Mouse (Mus musculus) hindbrain, embryonic 12.5 days (tissue): ENCODE measurements around the gene Nkain4. TPM values are rescaled to one million over a fixed set of nuclear protein-coding genes. Genes with fewer than 3 reads are reported as not detected.

Source experiments
- ATAC-seq: fragments of 200-750 bp; cut with Nextera tagmentation; 2 replicates; pipeline ENCODE4 v1.8.0; 2017; ENCODE audit warnings: moderate TSS enrichment; ENCODE audit not compliant: low FRiP score
- H3K27ac ChIP-seq: fragments of 300-500 bp; sonication (generic); 2 replicates; pipeline ENCODE4 v1.5.1; 2016; ENCODE audit warnings: mild to moderate bottlenecking
- H3K27me3 ChIP-seq: fragments of 300-500 bp; sonication (generic); 2 replicates; pipeline ENCODE4 v1.6.1; 2016; ENCODE audit warnings: mild to moderate bottlenecking
- H3K36me3 ChIP-seq: fragments of 300-500 bp; sonication (generic); 2 replicates; pipeline ENCODE4 v1.6.1; 2016; ENCODE audit warnings: mild to moderate bottlenecking
- H3K4me1 ChIP-seq: fragments of 300-500 bp; sonication (generic); 2 replicates; pipeline ENCODE4 v1.6.1; 2016
- H3K4me2 ChIP-seq: fragments of 300-500 bp; sonication (generic); replicated peaks from 2 replicates; pipeline ENCODE4 v1.6.1; 2016; ENCODE audit warnings: mild to moderate bottlenecking
- H3K4me3 ChIP-seq: fragments of 300-500 bp; sonication (generic); 2 replicates; pipeline ENCODE4 v1.5.1; 2016; ENCODE audit warnings: mild to moderate bottlenecking
- H3K9ac ChIP-seq: fragments of 300-500 bp; sonication (generic); 2 replicates; pipeline ENCODE4 v1.6.1; 2016; ENCODE audit warnings: mild to moderate bottlenecking, moderate library complexity
- H3K9me3 ChIP-seq: fragments of 300-500 bp; sonication (generic); replicated peaks from 2 replicates; pipeline ENCODE4 v1.6.1; 2016; ENCODE audit warnings: mild to moderate bottlenecking
- WGBS: fragments of 180-500 bp; shearing (Covaris S2); methylation state at CpG from one replicate; pipeline ENCODE4 v1.1.7; 2016; 5-methylcytosine and 5-hydroxymethylcytosine counted together
- polyA plus RNA-seq: library from polyadenylated mRNA; unstranded; fragments of >200 nt; fragmentation: Nextera tagmentation; extraction: Ambion mirVana; gene quantifications from 2 replicates; pipeline ENCODE4 v1.2.1, GENCODE M21; 2016

Gene Nkain4
- polyA plus RNA-seq, 1 experiment from 2014 or later: 81.2 TPM

DNA sequence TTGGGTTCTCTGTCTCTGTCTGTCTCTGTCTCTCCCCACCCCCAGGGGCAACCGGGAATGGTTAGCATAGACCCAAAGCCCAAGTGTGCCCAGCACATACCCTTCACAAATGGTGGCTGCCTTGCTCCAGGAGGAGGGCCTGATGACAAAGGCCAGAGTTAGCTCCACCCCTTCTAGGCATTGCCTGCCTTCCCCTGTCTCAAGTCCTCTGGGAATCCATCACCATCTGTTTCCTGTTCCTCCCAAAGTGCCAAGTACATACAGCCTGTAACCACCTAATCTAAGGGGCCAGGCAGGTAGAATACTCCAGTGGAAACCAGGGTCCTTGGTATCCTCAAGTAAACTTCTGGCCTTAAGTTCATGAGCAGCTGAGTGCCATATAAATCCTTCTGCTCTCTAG, 22.1 kb downstream of the Nkain4 start:
- no peaks in the 10 kb centered on the region for H3K9me3 ChIP-seq
- H3K36me3 ChIP-seq: peaks cover 12% of the 10 kb centered on the region; the same call in 1 of the 2 replicates
- no peaks in the 10 kb centered on the region for H3K27me3 ChIP-seq
- H3K4me1 ChIP-seq: peaks cover 17% of the 10 kb centered on the region
- WGBS: 81% methylated on average over 1 of the region's 1 CpGs
- H3K4me2 ChIP-seq: no peak overlapping the region
- no peak overlapping the region for H3K9ac ChIP-seq
- no peak overlapping the region for H3K4me3 ChIP-seq
- ATAC-seq: no peak
- no peak overlapping the region for H3K27ac ChIP-seq

DNA sequence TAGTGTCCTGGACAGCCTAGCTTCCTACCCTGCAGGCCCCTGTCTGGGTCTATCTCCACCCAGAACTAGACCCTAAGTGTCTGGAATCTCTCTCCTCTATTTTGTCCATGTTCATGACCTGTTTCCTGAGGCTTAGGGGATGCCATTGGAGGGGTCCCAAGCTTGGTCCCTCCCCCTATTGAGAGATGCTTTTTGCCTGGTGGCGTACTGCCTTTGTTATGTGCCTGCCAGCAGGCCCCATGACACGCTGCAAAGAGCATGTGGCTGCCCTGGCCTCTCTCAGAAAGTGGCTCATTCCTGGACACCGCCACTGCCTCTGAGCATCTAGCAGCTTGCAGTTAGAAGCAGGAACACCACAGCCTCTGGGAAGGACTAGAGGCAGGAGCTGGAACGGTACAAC, 25.8 kb downstream of the Nkain4 start, which contains the start of gene Birc7:
Gene Birc7, plus strand, starts transcription at position 301 of the 400 bp plus-strand sequence.
- Histone ChIP-seq H3K9ac (0 out of 2 replicates have a peak within 1 kb of the TSS, but pooled peaks have one; percentile 19), H3K4me2 (no peak within 1 kb of the TSS), H3K4me3 (no peak within 1 kb of the TSS), H3K27me3 (no peaks in the 10 kb centered on the region), H3K4me1 (peaks cover 13% of the 10 kb centered on the region), H3K9me3 (no peaks in the 10 kb centered on the region), H3K36me3 (no peaks in the 10 kb centered on the region), H3K27ac (0 out of 2 replicates have a peak within 1 kb of the TSS, but pooled peaks have one; percentile 4)
- 45% methylated on average over 4 of the region's 4 CpGs for WGBS
- ATAC-seq: no peak

DNA sequence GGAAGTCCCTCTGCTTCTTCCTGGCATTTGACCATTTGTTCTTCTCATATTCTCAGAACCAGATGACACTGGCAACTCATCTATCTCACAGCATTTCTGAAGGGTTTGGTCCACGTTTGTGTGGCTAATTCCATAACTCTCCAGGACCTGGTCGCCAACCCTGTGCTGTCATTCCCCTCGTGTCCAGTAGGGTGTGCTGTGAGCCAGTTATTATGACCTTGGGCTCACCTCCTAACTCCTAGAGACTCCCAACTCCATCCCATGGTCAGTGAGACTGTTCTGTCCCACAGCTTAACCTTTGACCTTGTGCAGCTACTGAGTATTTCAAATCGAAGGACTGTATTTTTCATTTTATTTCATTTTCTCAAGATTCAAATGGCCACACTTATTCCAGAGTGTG, 29.3 kb downstream of the Nkain4 start:
- no peaks in the 10 kb centered on the region for H3K27me3 ChIP-seq
- no peak overlapping the region for H3K27ac ChIP-seq
- H3K4me2 ChIP-seq: no peak overlapping the region
- no peaks in the 10 kb centered on the region for H3K36me3 ChIP-seq
- H3K4me3 ChIP-seq: no peak overlapping the region
- no peak overlapping the region for H3K9ac ChIP-seq
- WGBS: 9% methylated on average over 4 of the region's 4 CpGs
- no peaks in the 10 kb centered on the region for H3K9me3 ChIP-seq
- peaks cover 11% of the 10 kb centered on the region for H3K4me1 ChIP-seq
- no peak for ATAC-seq

DNA sequence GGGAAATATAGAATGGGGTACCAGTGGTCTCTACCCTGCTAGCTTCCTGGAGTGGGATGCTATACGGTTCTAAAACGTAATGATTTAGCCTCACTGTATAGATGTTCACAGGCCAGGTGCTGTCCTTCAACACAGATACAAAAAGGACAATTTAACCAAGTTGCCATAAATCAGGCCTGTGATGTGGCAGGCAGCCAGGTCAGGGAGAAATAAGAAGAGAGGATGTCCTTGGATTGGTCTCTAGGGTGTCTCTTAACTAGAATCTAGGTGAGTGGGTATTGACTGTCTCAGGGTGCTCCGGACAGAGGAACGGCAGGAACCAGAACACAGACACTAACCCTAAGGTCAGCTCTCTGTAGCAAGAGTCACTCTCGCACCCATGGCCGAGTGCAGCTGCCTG, 31.8 kb downstream of the Nkain4 start:
- peaks cover 22% of the 10 kb centered on the region for H3K4me1 ChIP-seq
- no peak overlapping the region for H3K4me2 ChIP-seq
- peaks cover 11% of the 10 kb centered on the region for H3K36me3 ChIP-seq
- no peaks in the 10 kb centered on the region for H3K27me3 ChIP-seq
- no peak overlapping the region for H3K9ac ChIP-seq
- H3K4me3 ChIP-seq: no peak overlapping the region
- WGBS: 91% methylated on average over 6 of the region's 6 CpGs
- ATAC-seq: no peak
- H3K9me3 ChIP-seq: no peaks in the 10 kb centered on the region
- no peak overlapping the region for H3K27ac ChIP-seq

DNA sequence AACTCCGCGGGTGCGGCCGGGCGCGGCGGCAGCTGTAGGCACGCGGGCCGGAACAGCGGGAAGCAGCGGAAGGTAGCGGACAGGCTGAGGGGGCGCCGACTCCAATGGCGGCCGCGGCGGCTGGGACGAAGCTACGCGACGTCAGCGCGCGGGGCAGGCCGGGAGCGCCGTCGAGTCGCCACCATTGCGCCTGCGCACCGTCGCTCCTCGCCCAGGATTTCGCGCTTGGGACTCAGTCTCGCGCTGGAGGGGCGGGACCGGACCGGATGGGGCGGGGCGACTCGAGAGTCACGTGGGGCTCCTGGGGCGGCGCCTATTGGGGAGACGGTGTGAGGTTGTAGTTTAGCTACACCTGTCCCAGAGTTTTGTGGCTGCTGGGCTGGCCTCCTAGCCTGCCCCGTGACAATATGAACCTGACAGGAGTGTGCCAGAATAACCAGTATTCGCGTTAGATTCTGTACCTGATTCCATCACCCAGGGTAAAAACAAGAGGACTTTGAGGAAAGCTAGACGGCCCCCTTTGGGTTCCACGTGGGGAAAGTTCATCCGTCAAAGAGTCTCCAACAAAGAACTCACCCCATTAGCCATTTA, 33.6 kb downstream of the Nkain4 start, which contains the start of gene Ythdf1:
Gene Ythdf1, minus strand, starts transcription at position 140 of the 591 bp plus-strand sequence.
- Histone ChIP-seq H3K36me3 (peaks cover 27% of the 10 kb centered on the region), H3K27ac (peak within 1 kb of the TSS; percentile 70), H3K9ac (peak within 1 kb of the TSS; percentile 98), H3K4me3 (peak within 1 kb of the TSS; percentile 100), H3K4me2 (peak within 1 kb of the TSS; percentile 86), H3K4me1 (peaks cover 24% of the 10 kb centered on the region), H3K27me3 (no peaks in the 10 kb centered on the region), H3K9me3 (no peaks in the 10 kb centered on the region)
- WGBS: under 1% methylated on average over 52 of the region's 56 CpGs
- peak; percentile 94 for ATAC-seq

DNA sequence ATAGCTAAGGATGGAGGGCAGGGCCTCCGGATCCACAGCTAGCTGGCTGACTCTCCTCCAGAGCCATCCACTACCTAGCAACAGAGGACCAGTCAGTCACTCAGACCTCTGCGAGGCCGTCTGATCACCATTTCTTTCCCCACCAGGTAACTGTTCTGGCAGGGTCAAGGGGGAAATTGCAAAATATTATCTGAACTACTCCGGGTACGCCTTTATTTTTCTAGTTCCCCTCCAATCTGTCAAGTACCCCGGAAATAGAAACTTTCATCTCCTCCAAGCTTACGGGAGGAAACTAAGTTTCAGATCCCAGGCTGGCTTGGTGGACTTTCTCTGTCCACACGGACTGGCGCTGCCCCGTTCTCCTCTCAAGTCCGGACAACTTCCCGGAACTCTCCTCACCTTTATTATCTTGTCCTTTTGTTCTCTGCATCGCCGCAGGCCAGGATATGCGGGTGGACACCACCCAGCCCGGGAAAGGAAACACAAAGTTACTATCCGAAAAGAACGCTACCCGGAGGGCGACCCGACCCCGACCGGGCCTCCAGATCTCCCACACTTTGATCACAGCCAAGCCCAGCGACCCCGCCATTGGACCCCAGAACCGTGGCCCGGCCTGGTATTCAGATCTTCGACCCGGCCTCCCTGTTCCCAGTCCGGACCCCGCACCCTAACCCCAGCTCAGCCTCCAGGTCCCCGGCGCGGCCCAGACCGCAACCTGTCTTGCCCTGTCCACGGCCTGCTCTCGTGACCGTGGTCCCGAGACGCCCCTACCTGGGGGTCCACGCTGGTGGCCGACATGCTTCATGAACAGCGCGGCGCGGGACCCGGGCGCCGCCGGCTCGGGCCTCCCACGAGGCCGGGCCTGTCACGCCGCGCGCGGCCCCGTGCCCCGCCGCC, 34.3 kb downstream of the Nkain4 start:
- peak overlapping the region; percentile 70 for H3K27ac ChIP-seq
- peaks cover 33% of the 10 kb centered on the region for H3K36me3 ChIP-seq
- H3K4me2 ChIP-seq: peak overlapping the region; percentile 86
- no peaks in the 10 kb centered on the region for H3K27me3 ChIP-seq
- peak; percentile 74 for ATAC-seq
- peaks cover 26% of the 10 kb centered on the region for H3K4me1 ChIP-seq
- no peaks in the 10 kb centered on the region for H3K9me3 ChIP-seq
- peak overlapping the region; percentile 98 for H3K9ac ChIP-seq
- H3K4me3 ChIP-seq: peak overlapping the region; percentile 100
- 1% methylated on average over 61 of the region's 61 CpGs for WGBS

DNA sequence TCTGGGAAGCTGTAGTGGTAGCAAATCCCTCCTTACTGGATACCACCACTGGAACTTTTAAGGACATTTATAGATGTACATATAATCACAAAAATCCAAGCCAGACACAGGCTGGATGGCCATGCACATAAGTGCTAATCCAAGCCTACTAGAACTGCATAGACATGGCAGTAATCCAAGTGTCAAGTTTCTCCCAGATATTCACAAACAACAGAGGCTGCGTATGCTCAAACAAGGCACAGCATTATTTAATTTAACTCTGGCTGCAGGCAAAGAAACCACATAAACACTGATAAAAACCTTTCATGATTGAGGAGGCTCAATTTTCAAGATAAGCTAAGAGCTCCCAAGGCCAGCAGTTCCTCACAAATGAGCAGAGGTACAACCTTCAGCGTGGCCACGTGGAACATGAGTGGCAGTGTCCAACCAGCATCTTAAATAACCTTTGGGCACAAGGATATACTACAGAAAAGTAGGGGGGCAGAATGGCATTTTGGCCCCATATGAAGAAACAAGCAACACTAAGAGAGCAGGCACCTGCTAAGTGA, 38.5 kb downstream of the Nkain4 start:
- Histone ChIP-seq H3K27ac (no peak overlapping the region), H3K4me1 (peaks cover 21% of the 10 kb centered on the region), H3K4me2 (no peak overlapping the region), H3K4me3 (no peak overlapping the region), H3K36me3 (peaks cover 67% of the 10 kb centered on the region), H3K9me3 (no peaks in the 10 kb centered on the region), H3K9ac (no peak overlapping the region), H3K27me3 (no peaks in the 10 kb centered on the region)
- no peak for ATAC-seq
- WGBS: 93% methylated on average over 3 of the region's 3 CpGs

DNA sequence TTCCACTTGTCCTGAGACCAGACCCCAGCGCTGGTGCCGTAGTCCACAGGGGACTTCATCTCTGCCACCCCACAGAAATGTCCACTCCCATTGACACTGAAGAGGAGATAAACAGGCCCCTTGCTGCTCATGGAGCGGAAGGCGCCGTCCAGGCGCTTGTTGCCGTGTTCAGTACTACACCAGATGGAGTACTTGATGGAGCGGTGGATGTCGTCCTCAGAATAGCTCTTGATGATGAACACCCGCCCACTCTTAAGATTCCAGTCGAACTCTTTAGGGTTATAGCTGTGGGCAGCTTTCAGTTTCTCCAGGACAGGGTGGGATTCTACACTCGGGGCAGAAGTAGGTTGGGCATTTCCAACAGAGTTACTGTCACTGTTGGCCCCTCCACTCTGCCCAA, 43.6 kb downstream of the Nkain4 start:
- peaks cover 60% of the 10 kb centered on the region for H3K36me3 ChIP-seq
- H3K27me3 ChIP-seq: no peaks in the 10 kb centered on the region
- peaks cover 10% of the 10 kb centered on the region for H3K4me1 ChIP-seq
- H3K9ac ChIP-seq: no peak overlapping the region
- no peak for ATAC-seq
- H3K4me3 ChIP-seq: no peak overlapping the region
- no peak overlapping the region for H3K27ac ChIP-seq
- H3K4me2 ChIP-seq: no peak overlapping the region
- H3K9me3 ChIP-seq: no peaks in the 10 kb centered on the region
- WGBS: 93% methylated on average over 12 of the region's 12 CpGs

DNA sequence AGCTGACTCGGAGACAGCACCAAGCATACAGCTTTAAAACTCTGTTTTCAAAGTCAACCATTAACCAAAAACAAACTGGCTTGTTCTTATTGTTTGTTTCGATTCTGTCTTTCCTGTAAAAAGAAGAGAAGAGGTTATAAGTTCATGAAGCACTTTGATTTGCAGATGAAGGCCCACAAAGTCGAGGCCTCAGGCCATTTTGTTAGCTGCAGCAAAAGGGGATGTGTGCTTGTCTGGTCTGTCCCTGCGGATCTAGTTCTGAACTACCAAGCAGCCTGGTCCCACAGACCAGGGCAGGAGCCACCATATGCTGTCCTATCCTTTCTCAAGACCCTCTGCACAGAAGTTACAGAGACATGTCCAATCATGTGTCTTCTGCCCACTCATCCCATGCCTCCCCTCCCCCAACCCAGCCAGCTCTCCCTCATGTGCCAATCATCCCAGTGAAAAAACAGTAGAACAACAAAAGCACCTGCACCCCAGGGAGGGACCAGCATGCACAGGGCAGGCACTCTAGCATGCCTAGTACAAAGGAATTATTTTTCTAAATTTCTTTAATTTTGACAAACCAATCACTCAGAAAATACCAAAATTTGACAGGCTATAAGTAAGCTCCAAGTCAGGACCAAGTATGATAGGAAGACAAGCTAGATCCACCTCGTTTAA, 48.8 kb downstream of the Nkain4 start:
- Histone ChIP-seq H3K27ac (peak overlapping the region; percentile 66), H3K36me3 (peaks cover 27% of the 10 kb centered on the region), H3K4me2 (no peak overlapping the region), H3K9ac (no peak overlapping the region), H3K27me3 (no peaks in the 10 kb centered on the region), H3K9me3 (no peaks in the 10 kb centered on the region), H3K4me3 (no peak overlapping the region), H3K4me1 (peaks cover 12% of the 10 kb centered on the region)
- 0 out of 2 replicates have a peak, but pooled peaks have one; percentile 52 for ATAC-seq
- WGBS: 60% methylated on average over 5 of the region's 5 CpGs

DNA sequence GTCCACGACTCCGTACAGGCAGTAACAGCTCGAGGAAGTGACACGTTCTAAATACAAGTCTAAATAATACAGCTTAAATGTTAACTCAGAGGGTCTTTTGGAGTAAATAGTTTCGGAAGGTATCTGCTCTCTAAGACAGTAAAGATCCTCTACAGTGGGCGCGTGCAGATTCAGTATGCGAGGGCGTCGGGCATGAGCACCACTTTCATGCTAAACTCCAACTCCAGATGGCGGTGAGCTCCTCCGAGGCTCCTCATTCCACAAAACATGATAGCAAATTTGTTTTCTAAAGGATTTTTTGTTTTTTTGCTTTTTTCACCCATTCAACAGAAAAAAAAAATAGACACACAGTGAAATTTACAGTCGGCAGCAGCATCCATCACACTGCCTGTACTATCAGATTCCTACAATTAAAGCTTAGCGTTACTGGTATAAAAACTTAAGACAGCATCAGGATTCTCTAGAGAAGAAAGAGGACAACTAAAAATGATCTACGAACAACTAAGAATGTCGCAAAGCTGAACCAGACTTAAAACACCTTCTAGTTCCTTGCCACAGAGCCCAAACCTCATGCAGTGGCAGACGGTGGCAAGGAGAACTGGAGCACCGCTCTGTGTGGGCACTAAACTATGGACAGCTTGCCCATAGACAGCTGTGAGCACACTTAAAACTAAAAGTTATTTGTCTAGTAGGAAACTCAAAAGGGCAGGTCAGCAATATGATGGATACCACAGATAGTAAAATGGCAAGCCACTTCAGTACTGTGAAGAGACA, 49.9 kb downstream of the Nkain4 start:
- H3K27me3 ChIP-seq: no peaks in the 10 kb centered on the region
- H3K36me3 ChIP-seq: peaks cover 19% of the 10 kb centered on the region
- no peak overlapping the region for H3K4me3 ChIP-seq
- 93% methylated on average over 18 of the region's 18 CpGs for WGBS
- ATAC-seq: no peak
- H3K9ac ChIP-seq: no peak overlapping the region
- no peak overlapping the region for H3K4me2 ChIP-seq
- no peak overlapping the region for H3K27ac ChIP-seq
- no peaks in the 10 kb centered on the region for H3K9me3 ChIP-seq
- peaks cover 12% of the 10 kb centered on the region for H3K4me1 ChIP-seq

DNA sequence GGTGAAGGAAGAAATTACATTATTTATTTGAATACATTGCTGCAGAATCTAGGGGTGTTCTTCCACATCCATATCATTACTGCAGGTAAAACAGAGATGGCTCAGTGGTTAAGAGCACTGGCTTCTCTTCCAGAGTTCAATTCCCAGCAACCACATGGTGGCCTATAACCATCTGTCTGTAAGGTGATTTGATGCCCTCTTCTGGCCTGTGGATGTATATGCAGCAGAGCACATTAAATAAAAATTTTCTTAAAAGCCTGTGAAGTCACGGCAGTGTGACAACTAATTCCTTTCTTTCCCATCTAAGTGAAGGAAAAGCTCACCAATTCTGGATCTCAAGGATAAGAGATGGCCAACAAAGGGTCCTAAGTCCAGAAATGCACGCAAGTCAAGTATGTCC, 52.4 kb downstream of the Nkain4 start:
- Histone ChIP-seq H3K9ac (no peak overlapping the region), H3K4me3 (no peak overlapping the region), H3K4me2 (no peak overlapping the region), H3K27ac (no peak overlapping the region), H3K36me3 (peaks cover 16% of the 10 kb centered on the region), H3K9me3 (no peaks in the 10 kb centered on the region), H3K4me1 (peaks cover 24% of the 10 kb centered on the region), H3K27me3 (no peaks in the 10 kb centered on the region)
- ATAC-seq: no peak
- 56% methylated on average over 2 of the region's 2 CpGs for WGBS
